Mouse (Mus musculus) forelimb bud, embryonic 11.5 days (tissue): ENCODE data around the gene H2-K1.
"Not testable (repeated sequence)": the region's sequence is repeated elsewhere in the genome, so short reads cannot be mapped to it uniquely, and the experiment has no call there.

Experiments used
- DNase-seq: peaks from one replicate; pipeline ENCODE4 v3.0.0-alpha.2; 2012; ENCODE audit warnings: low read depth, low spot score

The H2-K1 gene

GRCm38 (mm10) chr17:33982136-33982535, 18.0 kb downstream of the H2-K1 start:
- DNase-seq = not testable (repeated sequence)

DNA sequence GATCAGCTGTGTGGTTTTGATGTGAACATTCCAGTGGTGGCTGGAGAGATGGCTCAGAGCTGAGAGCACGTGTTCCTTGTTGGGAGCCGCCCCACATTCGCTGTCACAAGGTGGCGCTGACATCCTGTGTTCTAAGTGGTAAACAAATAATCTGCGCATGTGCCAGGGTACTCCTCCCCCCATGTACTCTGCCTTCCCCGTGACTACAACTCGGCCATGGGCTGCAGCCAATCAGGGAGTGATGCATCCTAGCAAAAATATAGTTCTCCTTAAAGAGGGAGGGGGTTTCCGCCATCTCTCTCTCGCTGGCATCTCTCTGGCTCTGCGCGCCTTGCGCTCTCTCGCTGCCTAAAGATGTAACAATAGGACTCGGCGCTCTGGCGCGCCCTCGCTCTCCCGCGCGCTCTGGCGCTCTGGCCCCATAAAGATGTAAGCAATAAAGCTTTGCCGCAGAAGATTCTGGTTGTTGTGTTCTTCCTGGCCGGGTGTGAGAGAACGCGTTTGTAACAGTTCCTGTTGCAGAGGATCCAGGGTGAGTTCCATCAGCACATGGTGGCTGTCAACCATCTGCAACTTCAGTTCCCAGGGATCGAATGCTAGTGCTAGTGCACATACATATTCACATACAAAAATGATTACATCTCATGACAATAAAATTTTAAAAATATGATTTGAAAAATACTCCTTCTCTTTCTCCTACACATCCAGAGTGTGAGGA, 18.8 kb downstream of the H2-K1 start:
- not testable (repeated sequence) for DNase-seq

- DNase-seq = no peak
Measured at GRCm38 (mm10) chr17:33980181-33981035, 19.7 kb downstream of the H2-K1 start.

- DNase-seq = no peak
Measured at GRCm38 (mm10) chr17:33979512-33980050, 20.6 kb downstream of the H2-K1 start.

DNA sequence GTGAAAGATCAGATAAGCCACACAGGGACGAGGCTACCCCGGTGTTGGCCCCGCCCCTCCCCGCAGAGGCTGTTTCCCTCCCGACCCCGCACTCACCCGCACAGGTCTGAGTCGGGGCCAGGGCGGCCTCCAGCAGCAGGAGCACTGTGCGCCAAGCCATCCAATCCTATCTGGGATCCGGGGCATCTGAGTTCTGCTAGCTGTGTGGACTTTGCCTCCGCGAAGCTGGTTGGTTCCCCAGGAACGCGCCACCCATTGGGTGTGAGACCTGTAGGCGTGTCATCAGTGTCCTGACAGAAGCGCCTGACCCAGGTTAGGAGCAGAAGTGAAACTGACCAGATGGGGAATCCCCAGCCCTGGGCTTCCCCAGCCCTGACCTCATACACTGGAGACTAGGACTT, 21.5 kb downstream of the H2-K1 start:
- DNase-seq = no peak

DNA sequence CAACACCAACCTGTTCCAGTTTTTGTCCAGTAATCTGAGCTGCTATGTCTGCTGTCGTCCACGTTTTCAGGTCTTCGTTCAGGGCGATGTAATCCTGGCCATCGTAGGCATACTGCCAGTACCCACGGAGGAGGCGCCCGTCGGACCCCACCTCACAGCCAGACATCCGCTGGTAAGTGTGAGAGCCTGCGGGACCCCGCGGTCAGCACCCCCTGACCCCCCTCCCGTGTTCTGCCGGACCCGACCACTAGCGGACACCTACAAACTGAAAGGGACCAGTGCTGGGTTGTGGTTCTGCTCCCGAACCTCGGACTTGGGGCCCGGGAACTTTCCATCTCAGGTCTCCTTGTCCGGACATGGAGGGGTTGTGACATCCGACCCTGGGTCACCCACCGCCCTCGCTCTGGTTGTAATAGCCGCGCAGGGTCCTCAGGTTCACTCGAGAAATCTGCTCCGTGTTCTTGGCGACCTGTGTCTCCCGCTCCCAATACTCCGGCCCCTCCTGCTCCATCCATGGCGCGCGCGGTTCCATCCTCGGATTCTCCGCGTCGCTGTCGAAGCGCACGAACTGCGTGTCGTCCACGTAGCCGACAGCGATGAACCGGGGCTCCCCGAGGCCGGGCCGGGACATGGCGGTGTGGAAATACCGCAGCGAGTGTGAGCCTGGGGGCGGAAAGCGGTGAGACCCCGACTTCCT, 22.1 kb downstream of the H2-K1 start:
- no peak for DNase-seq

GRCm38 (mm10) chr17:33973572-33973971, 26.6 kb downstream of the H2-K1 start:
- no peak for DNase-seq

DNA sequence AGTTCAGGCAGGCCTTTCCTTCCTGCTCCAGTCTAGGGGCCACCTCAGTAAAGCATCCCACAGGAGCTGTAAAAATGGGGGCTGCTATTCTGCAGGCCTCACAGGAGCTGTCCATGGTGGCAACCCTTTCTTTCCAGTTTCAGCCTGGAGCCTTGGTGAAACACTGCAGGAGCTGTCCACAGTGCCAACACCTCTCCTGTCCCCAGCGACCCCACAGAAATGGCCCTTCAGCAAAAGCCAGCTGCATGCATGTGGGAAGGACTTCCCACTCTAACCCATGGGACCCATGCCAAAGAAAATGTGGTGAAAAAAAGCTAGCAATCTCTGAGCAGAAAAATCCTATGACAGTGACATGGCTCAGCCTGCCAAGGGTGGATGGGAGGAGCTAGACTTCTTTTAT, 27.5 kb downstream of the H2-K1 start:
- DNase-seq = peak; percentile 59

- no peak for DNase-seq
Measured at GRCm38 (mm10) chr17:33969394-33969793, 30.8 kb downstream of the H2-K1 start.

DNA sequence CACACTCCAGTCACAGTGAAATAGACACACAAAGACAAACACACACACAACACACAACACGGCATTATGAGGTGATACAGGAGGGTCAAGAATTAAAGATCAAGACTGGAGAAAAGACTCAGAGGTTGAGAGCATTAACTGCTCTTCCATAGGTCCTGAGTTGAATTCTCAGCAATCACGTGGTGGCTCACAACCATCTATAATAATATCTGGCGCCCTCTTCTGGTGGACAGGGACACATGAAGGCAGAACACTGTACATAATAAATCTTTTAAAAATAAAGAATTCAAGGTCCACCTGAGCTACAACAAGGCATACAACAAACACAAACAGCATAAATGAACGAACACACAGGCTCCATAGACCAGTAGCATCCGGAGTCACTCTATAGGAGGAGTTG, 31.2 kb downstream of the H2-K1 start:
- DNase-seq = peak; percentile 52

GRCm38 (mm10) chr17:33968489-33968888, 31.7 kb downstream of the H2-K1 start:
- DNase-seq = peak; percentile 70

- DNase-seq = no peak
Measured at GRCm38 (mm10) chr17:33965846-33966550, 34.1 kb downstream of the H2-K1 start.

- DNase-seq = no peak
Measured at GRCm38 (mm10) chr17:33965082-33965845, 34.9 kb downstream of the H2-K1 start.

- DNase-seq = no peak
Measured at GRCm38 (mm10) chr17:33962876-33963275, 37.3 kb downstream of the H2-K1 start.

DNA sequence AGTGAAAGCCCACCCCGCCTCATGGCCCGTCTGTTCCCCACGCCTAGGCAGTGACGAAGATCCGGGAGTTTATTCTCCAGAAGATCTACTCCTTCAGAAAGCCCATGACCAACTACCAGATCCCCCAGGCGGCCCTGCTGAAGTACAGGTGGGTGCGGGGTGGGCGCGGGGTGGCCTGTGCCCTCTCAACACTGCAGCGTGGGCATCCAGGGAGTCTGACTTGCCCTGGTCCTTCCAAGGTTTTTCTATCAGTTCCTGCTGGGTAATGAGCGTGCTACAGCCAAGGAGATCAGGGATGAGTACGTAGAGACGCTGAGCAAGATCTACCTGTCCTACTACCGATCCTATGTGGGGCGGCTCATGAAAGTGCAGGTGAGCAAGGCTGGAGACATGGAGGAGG, 40.2 kb downstream of the H2-K1 start:
- DNase-seq = no peak

- no peak for DNase-seq
Measured at GRCm38 (mm10) chr17:33959135-33959534, 41.0 kb downstream of the H2-K1 start.

DNA sequence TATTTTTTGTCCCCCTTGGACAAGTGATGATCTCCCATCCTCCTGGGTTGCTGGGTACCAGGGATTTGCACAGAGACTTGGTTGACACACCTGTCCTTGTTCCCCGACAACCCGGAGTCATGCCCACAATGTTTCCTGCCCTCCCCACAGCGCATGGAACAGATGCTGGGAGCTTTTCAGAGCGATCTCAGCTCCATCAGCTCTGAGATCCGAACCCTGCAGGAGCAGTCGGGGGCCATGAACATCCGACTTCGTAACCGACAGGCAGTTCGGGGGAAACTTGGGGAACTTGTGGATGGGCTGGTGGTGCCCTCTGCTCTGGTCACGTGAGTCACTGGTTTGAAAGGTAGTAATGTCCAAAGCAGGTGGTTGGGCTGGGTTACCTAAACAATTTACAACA, 41.7 kb downstream of the H2-K1 start:
- no peak for DNase-seq

GRCm38 (mm10) chr17:33957493-33957892, 42.7 kb downstream of the H2-K1 start:
- DNase-seq = no peak

DNA sequence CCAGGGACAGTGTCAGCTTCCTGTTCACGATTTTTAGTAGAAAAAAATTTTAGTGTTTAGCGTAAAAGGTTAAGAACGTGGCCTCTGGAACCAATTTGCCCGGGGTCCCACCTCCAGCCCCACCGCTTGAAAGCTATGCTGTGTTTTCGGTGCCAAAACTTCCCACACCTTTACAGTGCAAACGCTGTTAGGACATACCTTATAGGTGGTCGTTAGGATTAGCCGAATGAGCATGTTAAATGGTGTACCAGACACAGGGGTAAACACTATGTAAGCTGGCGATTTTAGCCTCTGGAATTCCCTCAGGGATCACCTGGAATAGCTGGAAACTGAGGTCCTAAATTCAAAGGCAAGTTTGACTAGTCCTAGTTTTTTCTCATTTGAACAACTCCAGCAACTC, 43.8 kb downstream of the H2-K1 start:
- no peak for DNase-seq

DNA sequence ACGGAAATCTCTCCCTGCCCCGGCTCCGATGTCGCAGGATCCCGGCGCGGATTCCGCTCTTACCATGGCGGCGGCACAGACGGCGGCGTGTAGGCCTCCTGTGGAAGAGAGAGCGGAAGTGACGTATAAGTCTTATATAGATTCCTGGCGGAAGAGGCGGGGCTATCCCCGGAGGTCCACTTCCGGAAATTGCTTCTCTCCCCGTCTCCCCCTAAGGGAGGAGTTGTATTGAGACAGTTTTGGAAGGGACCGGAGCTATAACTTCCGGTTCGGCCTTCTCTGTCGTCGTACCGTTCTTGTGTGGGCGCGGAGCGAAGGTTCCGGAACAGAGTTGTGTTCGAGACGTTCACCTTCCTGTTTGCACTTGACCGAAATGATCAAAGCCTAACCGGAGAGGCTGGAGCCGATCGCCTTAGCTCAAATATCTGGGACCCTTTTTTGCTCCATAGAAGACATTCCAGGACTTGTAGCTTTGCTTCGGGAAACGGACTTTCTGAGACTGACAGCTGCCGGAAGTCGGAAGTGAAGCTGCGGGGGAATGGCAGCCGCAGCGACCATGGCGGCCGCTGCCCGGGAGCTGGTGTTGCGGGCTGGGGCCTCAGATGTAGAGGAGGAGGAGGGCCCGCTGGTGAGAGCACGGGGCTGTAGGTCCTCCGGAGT, 44.5 kb downstream of the H2-K1 start, which contains the start of the genes Vps52 and Rps18:
Gene Vps52 (plus strand): TSS at position 258 of the 660 bp plus-strand sequence.
Gene Rps18 (minus strand): TSS at position 447 of the 660 bp plus-strand sequence.
- peak; percentile 99 for DNase-seq
